Mouse (Mus musculus) ES-Bruce4 (cell line): ENCODE results near the gene Gpr37l1.

Experiments
- CTCF ChIP-seq: IDR thresholded peaks from one replicate; pipeline ENCODE4 v1.8.1; 2011; ENCODE audit warnings: low read depth, low read length
- POLR2A ChIP-seq: IDR thresholded peaks from one replicate; pipeline ENCODE4 v1.8.1; 2011; ENCODE audit warnings: low read length; ENCODE audit not compliant: insufficient read depth

DNA sequence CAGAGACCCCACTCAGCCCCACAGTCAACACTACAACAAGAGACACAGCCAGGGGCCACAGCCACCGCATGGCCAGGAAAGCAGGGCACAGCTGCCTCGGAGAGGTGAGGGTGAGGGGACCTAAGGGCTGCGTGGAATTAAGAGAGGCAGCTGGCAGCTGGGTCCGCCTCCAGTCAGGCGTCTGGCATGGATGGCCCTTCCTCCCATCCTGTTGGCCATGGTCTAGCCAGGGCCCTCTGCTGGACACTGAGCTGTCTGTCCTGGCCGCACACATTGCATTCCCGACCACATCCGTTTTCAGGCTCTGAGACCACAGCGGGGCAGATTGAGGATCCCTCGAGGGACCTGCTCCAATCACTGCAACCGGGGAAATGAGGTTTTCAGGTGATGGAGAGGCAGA lies at the start of gene Gpr37l1:
- TF ChIP-seq CTCF (peak; percentile 19), POLR2A (no peak)
